Mouse (Mus musculus) lung, postnatal 0 days (tissue): ENCODE measurements at regions not wholly inside any gene's neighbourhood (a gene's known extent, or its start where the extent isn't known, plus 50 kb on each side); places are given as distances from the start of the nearest gene placed in this dataset.

Experiments
- CTCF ChIP-seq: IDR thresholded peaks from 2 replicates; pipeline ENCODE4 v1.5.1; 2016; ENCODE audit warnings: antibody characterized with exemption, mild to moderate bottlenecking
- EP300 ChIP-seq: IDR thresholded peaks from 2 replicates; pipeline ENCODE4 v1.6.1; 2016; ENCODE audit warnings: antibody characterized with exemption, mild to moderate bottlenecking, control low read depth

DNA sequence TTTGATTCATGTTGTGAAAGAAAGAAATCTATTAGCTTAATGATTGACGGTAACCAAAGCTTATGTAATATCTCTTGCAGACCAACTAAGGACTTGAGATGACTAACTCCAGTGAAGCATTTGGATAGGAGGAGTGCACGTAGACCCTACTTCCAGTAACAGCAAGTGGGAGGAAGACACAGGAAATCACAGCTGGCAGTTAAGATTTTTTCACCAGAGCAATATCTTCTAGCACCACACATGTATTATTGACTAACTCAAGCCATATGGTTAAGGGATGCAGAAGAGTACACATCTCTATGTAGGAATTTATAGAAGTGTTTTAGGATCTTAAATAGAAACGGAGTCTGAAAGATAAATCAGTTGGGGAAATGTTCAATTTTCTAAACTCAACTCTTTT, 1011.3 kb downstream of the Cdh18 start:
- no peak for TF ChIP-seq EP300
- TF ChIP-seq CTCF, result no peak
